Mouse (Mus musculus): ENCODE results near the gene Spg20.

The Spg20 gene

GRCm38 (mm10) chr3:55111935-55112709 is at the start of gene Spg20:
Gene Spg20 (plus strand): TSS chr3:55112108.
- peak; percentile 64 for DNase-seq (ENCODE audit: low read depth, low spot score)

GRCm38 (mm10) chr3:55062653-55063052 is 49.3 kb upstream of the Spg20 start:
- no peak for DNase-seq (ENCODE audit: low read depth, low spot score)

- DNase-seq (ENCODE audit: low read depth, low spot score), result no peak
Observed at GRCm38 (mm10) chr3:55064396-55064795, 47.5 kb upstream of the Spg20 start.

- no peak for DNase-seq (ENCODE audit: low read depth, low spot score)
Observed at GRCm38 (mm10) chr3:55065738-55066665, 45.9 kb upstream of the Spg20 start.

DNA sequence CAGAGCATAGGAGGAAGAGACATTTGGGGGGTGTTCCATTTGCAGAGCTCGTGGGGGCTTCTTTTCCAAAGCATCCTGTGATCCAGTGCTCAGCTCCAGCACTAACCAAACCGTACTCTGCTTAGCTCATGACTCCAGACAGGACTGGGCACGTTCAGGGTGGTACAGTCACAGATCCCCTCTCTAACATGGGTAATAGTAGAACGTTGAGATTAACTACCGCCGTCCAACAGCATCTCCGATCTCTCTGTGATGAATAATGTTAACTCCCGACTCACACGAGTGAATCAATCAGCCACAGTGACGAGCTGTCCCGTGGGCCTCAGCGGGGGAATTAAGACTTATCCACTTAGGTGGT is 45.3 kb upstream of the Spg20 start:
- no peak for DNase-seq (ENCODE audit: low read depth, low spot score)

- no peak for DNase-seq (ENCODE audit: low read depth, low spot score)
Observed at GRCm38 (mm10) chr3:55067791-55068434, 44.0 kb upstream of the Spg20 start.

GRCm38 (mm10) chr3:55074576-55075293 is 37.2 kb upstream of the Spg20 start:
- DNase-seq (ENCODE audit: low read depth, low spot score), result no peak

GRCm38 (mm10) chr3:55075294-55075648 is 36.6 kb upstream of the Spg20 start:
- DNase-seq (ENCODE audit: low read depth, low spot score), result no peak

- DNase-seq (ENCODE audit: low read depth, low spot score), result no peak
Observed at GRCm38 (mm10) chr3:55078233-55078632, 33.7 kb upstream of the Spg20 start.

DNA sequence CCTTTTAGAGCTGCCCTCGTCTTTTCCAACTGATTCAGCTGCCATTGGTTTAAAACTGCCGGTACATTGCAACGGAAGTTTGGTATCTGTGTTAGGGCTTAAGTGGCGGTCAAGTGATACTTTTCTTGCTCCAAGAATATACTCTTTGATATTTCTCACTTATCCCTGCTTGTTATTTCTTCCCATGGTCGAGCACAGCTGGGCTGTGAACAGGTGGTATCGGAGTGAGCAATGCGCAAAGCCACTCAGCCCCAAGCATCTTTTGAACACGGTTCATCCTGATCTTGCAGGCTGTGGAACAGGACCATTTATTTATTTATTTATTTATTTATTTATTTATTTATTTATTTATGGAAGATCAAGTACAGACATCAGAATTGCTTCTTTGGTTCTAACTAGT is 32.3 kb upstream of the Spg20 start:
- DNase-seq (ENCODE audit: low read depth, low spot score), result no peak

- no peak for DNase-seq (ENCODE audit: low read depth, low spot score)
Observed at GRCm38 (mm10) chr3:55080055-55080454, 31.9 kb upstream of the Spg20 start.

- no peak for DNase-seq (ENCODE audit: low read depth, low spot score)
Observed at GRCm38 (mm10) chr3:55084781-55085180, 27.1 kb upstream of the Spg20 start.

GRCm38 (mm10) chr3:55085716-55086115 is 26.2 kb upstream of the Spg20 start:
- no peak for DNase-seq (ENCODE audit: low read depth, low spot score)

DNA sequence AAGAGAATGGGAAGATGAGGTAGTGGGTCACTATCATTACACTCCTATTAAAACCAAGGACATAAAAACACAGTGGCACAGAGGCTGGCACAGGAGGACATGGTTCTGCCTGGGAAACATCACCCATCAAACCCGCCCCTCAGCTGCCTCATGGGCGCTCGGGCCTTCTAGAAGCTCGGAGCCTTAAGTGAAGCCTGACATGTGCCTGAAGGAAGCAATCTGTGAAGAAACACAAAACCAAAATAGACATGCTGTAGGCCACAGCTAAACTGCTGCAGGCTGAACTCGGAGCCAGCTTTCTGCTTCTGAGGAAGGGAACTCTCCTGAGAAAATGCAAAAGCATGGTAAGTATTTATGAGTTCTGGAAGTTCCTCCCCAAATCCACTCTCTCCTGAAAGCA is 25.0 kb upstream of the Spg20 start:
- no peak for DNase-seq (ENCODE audit: low read depth, low spot score)

GRCm38 (mm10) chr3:55087360-55087759 is 24.5 kb upstream of the Spg20 start:
- no peak for DNase-seq (ENCODE audit: low read depth, low spot score)

DNA sequence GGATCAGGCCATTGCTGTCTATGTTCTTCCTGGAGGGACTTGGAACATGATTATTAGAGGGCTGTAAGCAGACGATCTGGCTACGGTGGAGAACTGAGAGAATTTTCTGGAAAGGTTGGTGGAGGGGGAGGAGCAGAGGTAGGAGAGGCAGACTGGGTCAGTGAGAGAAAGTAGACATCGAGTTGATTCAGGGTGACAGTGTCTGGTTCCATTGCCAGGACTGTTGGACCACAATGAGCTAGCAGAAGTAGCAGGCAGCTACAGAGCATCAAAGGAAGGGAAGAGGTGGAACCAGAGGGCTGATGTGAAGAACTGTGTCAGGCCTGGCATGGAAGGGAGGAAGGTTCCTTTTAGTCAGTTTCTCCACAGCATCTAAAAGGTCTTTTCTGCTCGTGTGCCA is 23.5 kb upstream of the Spg20 start:
- no peak for DNase-seq (ENCODE audit: low read depth, low spot score)

GRCm38 (mm10) chr3:55088843-55089242 is 23.1 kb upstream of the Spg20 start:
- no peak for DNase-seq (ENCODE audit: low read depth, low spot score)

DNA sequence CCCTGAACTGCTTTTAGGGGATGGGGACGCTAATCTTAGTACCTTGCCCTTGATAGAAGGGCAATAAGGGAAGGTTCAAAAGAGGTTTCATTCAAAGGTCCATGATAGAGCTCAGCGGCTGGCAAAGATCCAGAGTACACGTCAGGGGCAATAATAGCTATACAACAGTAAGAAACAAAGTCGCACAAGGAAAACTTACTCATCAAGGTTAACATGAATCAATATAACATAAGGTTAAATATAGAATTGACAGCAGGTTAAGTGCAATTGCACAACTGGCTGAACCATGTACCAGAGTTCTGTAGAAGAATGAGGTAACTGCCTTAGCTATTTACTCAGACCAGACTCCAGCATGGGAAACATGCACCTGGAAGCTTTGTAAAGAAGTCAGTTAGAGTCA is 22.6 kb upstream of the Spg20 start:
- DNase-seq (ENCODE audit: low read depth, low spot score), result no peak

GRCm38 (mm10) chr3:55093161-55093560 is 18.7 kb upstream of the Spg20 start:
- no peak for DNase-seq (ENCODE audit: low read depth, low spot score)

DNA sequence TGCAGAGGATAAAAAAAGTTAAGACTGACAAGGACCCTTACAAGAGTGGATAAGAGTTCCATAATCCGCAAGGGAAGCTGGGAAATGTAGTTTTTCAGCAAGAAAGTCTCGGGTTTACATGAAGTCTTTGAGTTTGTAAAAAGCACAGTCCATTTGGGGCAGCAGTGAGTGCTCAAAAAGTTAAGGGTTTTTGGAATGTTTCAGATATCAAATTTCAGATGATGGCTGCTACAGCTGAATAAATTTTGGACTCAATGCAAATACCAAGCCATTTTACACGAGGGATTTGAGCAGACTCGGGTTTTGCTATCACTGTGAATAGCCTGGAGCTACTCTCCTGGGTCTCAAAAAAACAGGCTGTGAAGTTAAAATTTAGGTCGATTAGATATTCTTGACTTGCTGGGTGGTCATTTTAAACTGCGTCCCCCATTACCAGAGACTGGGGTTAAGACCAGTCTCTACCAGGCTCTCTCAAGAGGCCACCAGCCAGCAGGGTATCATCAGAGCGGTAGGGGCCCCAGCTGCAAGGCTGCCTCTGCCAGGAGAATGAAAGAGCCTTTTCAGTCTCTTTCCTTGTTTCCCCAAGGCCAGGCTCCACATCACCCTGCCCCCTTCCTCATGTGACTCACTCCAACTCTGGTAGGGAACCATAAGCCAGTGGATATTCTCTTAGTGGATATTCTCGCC is 15.8 kb upstream of the Spg20 start:
- no peak for DNase-seq (ENCODE audit: low read depth, low spot score)

- DNase-seq (ENCODE audit: low read depth, low spot score), result no peak
Observed at GRCm38 (mm10) chr3:55096655-55097005, 15.3 kb upstream of the Spg20 start.

Measured in brain, embryonic 18.5 days (tissue).